Mouse (Mus musculus) stomach, postnatal 0 days (tissue): ENCODE measurements around the gene Rpl15.

ENCODE experiments used
- CTCF ChIP-seq: IDR thresholded peaks from 2 replicates; pipeline ENCODE4 v1.5.1; 2016; ENCODE audit warnings: antibody characterized with exemption, low read depth, mild to moderate bottlenecking, moderate library complexity
- EP300 ChIP-seq: optimal IDR thresholded peaks from 2 replicates; pipeline ENCODE3; 2016; ENCODE audit warnings: antibody characterized with exemption

- TF ChIP-seq EP300 (no peak), CTCF (no peak)
Observed at GRCm38 (mm10) chr14:18304165-18304564, 33.0 kb upstream of the Rpl15 start.
